Mouse (Mus musculus): ENCODE measurements around the gene Zscan12.

The Zscan12 gene

DNA sequence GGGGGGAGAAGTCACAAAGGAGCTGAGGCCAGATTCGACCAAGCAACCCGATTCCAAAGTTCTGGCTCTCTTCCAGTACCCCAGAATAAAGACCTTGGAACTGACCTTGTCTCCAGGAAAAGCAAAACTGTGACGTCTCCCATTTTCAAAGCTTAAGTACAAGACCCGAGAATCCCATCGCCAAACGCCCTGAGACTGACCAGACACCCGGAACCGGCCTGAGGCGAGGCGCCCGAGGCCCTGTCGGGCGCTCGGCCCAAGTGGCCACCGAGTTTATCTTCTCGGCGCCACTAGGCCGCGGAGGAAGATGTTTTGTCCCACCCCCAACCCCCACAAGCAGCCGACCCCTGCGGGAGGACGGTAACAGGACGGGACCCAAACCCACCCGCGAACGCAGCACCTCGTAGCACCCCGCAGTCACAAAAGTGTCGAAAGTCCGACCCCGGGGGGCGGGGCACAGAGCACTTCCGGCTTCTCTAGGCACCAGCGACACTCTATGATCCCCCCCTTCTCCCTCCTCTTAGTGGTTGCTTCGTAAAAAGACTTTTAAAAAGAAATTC, 39.7 kb downstream of the Zscan12 start, which contains the start of gene Zkscan3:
Gene Zkscan3, minus strand, starts transcription at position 469 of the 560 bp plus-strand sequence.
- under 1% methylated on average over 35 of the region's 35 CpGs for WGBS

DNA sequence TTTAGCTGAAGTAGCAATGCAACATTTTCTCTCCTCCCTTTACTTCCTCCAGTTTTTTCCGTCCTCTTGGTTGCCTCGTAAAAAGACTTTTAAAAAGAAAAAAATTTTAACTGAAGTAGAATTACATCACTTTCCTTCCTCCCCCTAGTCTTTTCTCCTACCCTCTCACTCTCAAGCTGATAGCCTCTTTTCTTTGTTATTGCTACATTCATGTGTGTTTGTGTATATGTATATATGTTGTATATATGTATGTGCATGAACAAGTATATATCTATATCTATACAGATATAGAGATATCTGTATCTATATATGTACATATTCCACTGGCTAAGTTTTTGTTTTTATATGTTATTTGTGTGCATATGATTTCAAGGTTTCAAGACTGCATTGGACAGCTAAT, 40.2 kb downstream of the Zscan12 start:
- 0% methylated on average over 2 of the region's 2 CpGs for WGBS

DNA sequence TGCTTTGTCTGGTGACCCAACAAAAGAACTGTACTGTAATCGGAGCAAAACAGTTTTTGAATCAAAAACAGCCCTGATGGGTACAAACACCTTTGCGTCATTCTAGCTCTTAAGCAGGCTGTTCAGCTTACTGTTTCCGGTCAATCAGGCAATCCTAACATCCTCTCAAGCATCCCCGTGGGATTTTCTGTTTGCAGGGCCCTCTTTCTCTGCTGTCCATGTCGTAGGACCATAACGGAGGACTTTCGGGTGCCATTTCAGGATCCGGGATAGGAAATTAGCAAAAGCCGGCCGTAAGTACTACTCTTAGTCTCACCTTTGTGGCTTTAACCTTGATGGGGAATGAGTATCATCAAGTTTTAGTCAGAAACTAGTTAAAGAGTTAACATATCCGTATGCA, 44.7 kb downstream of the Zscan12 start:
- WGBS, result 78% methylated on average over 11 of the region's 11 CpGs

DNA sequence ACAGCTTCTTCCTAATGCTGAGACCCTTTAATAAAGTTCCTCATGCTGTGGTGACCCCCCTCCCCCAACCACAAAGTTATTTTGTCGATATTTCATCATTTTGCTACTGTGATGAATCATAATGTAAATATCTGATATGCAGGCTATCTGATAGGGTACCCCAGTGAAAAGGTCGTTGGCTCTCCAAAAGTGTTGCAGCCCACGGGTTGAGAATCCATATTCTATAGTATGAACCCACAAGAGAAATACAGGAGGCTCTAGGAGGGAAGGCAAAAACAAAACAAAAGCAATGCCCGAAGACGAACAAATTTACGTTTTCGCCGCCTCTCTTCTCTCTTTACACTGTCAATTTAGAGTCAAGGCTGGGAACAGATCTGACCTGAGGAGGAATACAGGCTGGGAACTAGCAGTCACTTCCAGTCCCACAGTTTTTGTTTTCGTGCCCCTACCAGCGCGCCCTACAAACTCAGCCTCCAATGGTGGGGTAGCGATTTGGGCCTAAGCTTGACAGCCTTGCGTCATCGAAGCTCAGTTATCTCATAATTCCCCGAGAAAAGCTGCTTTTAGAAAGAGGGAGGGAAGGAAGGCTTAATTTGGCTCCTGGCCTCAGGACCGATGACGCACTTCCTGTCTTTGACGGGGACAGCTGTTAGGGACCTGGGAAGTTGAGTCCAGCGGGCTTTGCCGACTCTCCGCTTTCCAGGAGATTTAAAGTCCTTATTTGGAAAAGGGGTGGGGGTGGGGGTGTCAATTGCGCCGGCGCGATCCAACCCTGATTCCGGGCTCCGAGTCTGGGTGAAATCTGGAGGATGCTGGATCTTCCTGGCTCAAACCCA, 45.6 kb downstream of the Zscan12 start:
- WGBS, result 1% methylated on average over 27 of the region's 27 CpGs

DNA sequence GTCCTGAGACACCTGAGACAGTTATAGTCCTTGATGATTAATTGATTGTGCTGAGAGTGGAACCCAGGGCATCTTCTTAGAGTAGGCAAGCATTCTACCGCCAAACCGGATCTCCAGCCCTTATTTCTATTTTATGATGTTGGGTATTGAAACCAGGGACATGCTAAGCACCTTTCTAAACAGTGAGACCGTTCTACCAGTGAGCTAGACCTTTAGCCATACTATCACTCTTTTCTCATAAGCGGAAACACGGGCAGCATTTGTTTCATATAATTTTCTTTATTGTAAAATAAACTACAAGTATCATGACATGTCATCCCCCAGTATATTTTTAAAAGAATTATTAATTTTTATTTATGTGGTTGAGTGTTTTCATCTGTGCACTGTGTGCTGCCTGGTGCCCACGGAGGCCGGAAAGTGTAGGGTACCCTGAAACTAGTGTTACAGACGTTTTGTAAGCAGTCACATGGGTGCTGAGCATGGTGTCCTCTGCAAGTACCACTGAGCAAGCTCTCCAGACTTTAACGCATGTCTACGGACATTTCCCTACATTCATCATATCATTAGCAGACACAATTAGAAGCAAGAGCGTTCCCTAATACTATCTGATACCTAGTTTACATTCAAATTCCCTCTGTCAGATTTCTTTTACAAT, 46.3 kb downstream of the Zscan12 start:
- WGBS, result 50% methylated on average over 11 of the region's 11 CpGs

DNA sequence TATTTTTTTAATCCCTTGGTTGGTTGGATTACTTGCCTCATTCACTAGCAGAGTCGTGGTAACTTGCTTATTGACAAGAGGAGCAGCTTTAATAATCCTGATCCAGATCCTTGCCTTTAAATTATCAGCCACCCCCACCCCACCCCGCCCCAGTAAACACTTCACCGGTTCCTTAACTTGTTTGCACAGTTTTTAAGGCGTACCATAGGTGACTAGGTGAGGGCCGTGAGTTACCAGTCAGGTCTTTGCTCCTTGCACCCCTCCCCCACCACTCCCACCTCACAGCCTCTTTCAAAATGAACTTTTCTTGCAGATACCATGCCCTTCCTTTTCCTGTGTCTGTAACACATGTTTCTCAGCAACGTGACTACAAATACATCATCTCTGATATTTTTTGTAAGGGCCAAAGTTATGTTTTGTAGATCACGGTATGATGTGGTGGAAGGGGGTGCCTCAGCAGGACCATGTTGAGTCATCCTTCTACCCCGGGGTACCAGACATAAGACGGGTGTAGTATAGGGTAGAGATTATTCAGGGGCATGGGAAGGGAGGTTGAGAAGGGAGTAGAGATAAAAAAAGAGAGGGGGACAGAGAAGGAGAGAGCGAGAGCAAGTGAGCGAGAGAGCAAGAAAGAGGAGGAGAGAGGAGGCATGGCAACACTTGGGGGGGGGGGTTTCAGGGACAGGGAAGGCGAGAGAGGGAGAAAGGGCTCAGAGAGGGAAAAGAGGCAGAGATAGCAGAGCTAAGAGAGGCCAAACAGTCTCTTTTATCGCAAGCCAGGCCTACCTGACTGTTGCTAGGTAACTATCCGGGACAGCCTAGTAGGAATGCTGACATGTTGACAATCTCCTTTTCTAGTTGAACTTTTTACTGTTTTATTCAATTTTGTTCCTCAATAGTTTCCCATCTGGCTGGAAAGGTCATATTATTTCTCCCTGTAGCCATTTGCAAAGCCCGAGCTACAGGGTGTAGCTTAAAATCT, 51.9 kb downstream of the Zscan12 start:
- WGBS, result 73% methylated on average over 15 of the region's 15 CpGs

DNA sequence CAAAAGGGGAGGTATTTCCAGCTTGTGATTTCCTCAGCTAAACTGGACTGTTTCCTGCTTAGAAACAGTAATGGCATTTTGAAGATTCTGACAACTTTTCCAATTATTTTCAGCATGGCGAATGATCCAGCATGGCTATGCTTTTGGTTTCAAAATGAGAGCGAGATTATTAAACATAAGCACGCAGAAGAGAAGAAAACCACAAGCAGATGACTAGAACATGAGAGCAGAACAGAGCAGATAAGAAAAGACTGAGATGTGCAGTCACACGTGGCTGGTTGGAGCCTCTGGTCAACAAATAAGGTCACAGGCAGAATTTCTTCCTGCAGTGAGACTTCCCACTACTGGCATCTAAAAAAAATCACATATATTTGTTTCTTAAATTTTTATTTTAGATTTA, 52.6 kb downstream of the Zscan12 start:
- WGBS, result 85% methylated on average over 4 of the region's 4 CpGs

DNA sequence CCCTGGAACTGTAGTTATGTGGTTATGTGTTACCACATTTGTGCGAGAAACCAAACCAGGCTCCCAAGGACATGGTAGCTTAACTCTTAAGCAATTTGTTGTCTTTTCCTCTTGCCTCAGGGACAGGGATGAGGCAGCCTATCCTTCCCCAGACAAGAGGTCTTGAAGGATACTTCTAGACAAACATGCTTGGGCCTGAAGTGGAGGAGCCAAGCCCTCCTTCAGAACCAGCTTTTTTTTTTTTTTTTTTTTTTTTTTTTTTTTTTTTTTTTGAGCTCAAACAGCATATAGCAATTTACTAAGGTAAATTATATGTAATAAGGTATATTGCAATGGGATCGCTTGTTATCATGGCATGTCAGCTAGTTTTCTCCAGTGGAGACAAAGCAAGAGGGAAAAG, 53.1 kb downstream of the Zscan12 start:
- 94% methylated on average over 2 of the region's 2 CpGs for WGBS

DNA sequence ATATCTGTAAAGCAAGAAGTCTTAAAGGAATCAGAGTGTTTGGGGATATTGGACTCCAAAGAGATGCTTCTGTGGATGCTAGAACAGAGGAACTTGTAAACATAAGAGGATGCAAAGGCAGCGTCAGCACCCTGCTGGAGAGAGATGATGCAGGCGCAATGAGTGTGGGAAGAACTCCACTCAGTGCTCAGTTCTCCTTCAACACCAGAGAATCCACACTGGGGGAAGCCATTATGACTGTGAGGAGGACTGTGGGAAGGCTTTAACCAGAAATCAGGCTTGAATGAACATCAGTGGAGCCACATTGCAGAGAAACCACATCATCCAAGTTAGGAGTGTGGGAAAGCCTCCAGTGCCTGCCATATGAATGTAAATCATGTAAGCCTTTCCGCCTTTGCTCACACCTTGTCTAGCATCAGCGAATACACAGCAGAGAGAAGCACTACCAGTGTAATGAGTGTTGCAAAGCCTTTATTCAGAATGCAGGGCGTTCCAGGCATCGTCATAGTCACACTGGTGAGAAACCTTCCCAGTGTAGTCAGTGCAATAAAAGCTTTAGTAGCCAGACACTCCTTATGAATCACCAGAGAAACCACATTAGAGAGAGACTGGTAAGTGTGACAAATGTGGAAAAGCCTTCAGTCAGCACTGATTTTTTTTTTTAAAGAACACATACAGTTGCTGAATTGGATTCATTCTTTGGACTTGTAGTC, 54.8 kb downstream of the Zscan12 start:
- 51% methylated on average over 6 of the region's 6 CpGs for WGBS

DNA sequence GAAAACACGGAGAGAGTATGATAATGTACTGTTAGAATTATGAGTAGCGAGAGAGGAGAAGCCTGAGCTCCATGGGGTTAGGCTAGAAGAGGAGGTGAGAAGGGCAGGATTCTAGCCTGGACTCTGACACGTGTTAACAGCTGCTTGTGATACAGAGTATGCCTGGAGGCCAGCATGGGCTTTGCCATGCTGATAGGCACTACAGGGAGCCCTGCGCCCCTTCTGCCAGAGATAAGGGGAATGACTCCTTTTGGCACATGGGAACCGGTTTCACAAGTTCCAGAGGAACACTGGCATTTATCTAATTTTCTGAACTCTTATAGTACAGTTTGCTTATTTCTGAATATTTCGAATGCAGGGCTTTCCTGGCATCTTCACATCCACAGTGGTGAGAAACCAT, 56.2 kb downstream of the Zscan12 start:
- 84% methylated on average over 6 of the region's 6 CpGs for WGBS
